Mouse (Mus musculus) MEL (cell line): ENCODE measurements at regions not wholly inside any gene's neighbourhood (a gene's known extent, or its start where the extent isn't known, plus 50 kb on each side); places are given as distances from the start of the nearest gene placed in this dataset.
A peak's percentile ranks its signal among the peaks of the same experiment; 100 is the strongest.

Source experiments
- DNase-seq: peaks from one replicate; pipeline ENCODE4 v3.0.0; 2011; ENCODE audit warnings: low read depth, low spot score
- H3K27ac ChIP-seq: 2 replicates; pipeline ENCODE4 v1.5.1; 2012; ENCODE audit warnings: low read depth, mild to moderate bottlenecking, control low read depth, low read length, moderate library complexity; ENCODE audit not compliant: control insufficient read depth
- H3K27me3 ChIP-seq, 2 experiments: fragments of 150-350 bp in 1 of 2; sonication (generic) in 1 of 2; 2 replicates each; pipeline ENCODE4 v1.6.1; 2012; ENCODE audit warnings: low read length in 2 of 2, mild to moderate bottlenecking in 2 of 2, improper control_type of control experiment in 1 of 2, moderate library complexity in 1 of 2; ENCODE audit not compliant: insufficient read depth in 2 of 2, control insufficient read depth in 1 of 2
- H3K36me3 ChIP-seq, 2 experiments: 2 replicates each; pipeline ENCODE4 v1.6.1; 2012 to 2014; ENCODE audit warnings: low read length in 2 of 2, improper control_type of control experiment in 1 of 2, inconsistent platforms in 1 of 2, mild to moderate bottlenecking in 1 of 2; ENCODE audit not compliant: insufficient read depth in 2 of 2, control insufficient read depth in 1 of 2
- H3K4me1 ChIP-seq, 2 experiments: fragments of 150-350 bp in 1 of 2; sonication (generic) in 1 of 2; 2 replicates each; pipeline ENCODE4 v1.6.1; 2012; ENCODE audit warnings: low read length in 2 of 2, improper control_type of control experiment in 1 of 2, mild to moderate bottlenecking in 1 of 2; ENCODE audit not compliant: insufficient read depth in 2 of 2, control insufficient read depth in 1 of 2
- H3K4me3 ChIP-seq, 2 experiments: fragments of 150-350 bp in 1 of 2; sonication (generic) in 1 of 2; 2 replicates each; pipeline ENCODE4 v1.5.1; 2012; ENCODE audit warnings: low read depth in 2 of 2, low read length in 2 of 2, mild to moderate bottlenecking in 2 of 2, moderate library complexity in 2 of 2, control low read depth in 1 of 2, improper control_type of control experiment in 1 of 2; ENCODE audit not compliant: control insufficient read depth in 1 of 2, insufficient read depth in 1 of 2
- H3K79me2 ChIP-seq: 2 replicates; pipeline ENCODE4 v1.6.1; 2012; ENCODE audit warnings: mild to moderate bottlenecking, low read length, moderate library complexity; ENCODE audit not compliant: control insufficient read depth, poor library complexity, insufficient read depth
- H3K9ac ChIP-seq: 2 replicates; pipeline ENCODE4 v1.6.1; 2012; ENCODE audit warnings: low read depth, mild to moderate bottlenecking, control low read depth, low read length, moderate library complexity; ENCODE audit not compliant: control insufficient read depth, poor library complexity, severe bottlenecking
- H3K9me3 ChIP-seq: fragments of 150-350 bp; sonication (generic); replicated peaks from 2 replicates; pipeline ENCODE4 v1.6.1; 2012; ENCODE audit warnings: mild to moderate bottlenecking, low read length, improper control_type of control experiment, moderate library complexity; ENCODE audit not compliant: insufficient read depth
- BHLHE40 ChIP-seq: IDR thresholded peaks from 2 replicates; pipeline ENCODE4 v1.6.1; 2012; ENCODE audit warnings: low read depth, mild to moderate bottlenecking, inconsistent platforms, low read length, improper control_type of control experiment, borderline replicate concordance
- ELF1 ChIP-seq: IDR thresholded peaks from 2 replicates; pipeline ENCODE4 v1.6.1; 2014; ENCODE audit warnings: low read depth, mild to moderate bottlenecking, inconsistent platforms, low read length, improper control_type of control experiment, moderate library complexity
- ETS1 ChIP-seq: IDR thresholded peaks from 2 replicates; pipeline ENCODE4 v1.6.1; 2012; ENCODE audit warnings: low read depth, mild to moderate bottlenecking, inconsistent platforms, low read length, improper control_type of control experiment, moderate library complexity
- HCFC1 ChIP-seq: IDR thresholded peaks from 2 replicates; pipeline ENCODE4 v1.6.1; 2012; ENCODE audit warnings: low read depth, mild to moderate bottlenecking, inconsistent platforms, low read length, improper control_type of control experiment, moderate library complexity
- MAX ChIP-seq: IDR thresholded peaks from 2 replicates; pipeline ENCODE4 v1.6.1; 2011; ENCODE audit warnings: low read length, improper control_type of control experiment
- MEF2A ChIP-seq: IDR thresholded peaks from 2 replicates; pipeline ENCODE4 v1.6.1; 2014; ENCODE audit warnings: low read depth, mild to moderate bottlenecking, inconsistent platforms, low read length, improper control_type of control experiment; ENCODE audit not compliant: poor library complexity, insufficient replicate concordance, severe bottlenecking; ENCODE audit errors: extremely low read depth
- MYC ChIP-seq: IDR thresholded peaks from 2 replicates; pipeline ENCODE4 v1.6.1; 2011; ENCODE audit warnings: low read depth, mild to moderate bottlenecking, low read length, improper control_type of control experiment, moderate library complexity
- POLR2A ChIP-seq, 2 experiments: IDR thresholded peaks; 2 replicates each; pipeline ENCODE4 v1.6.1; 2011 to 2012; ENCODE audit warnings: low read length in 2 of 2, mild to moderate bottlenecking in 2 of 2, control low read depth in 1 of 2, improper control_type of control experiment in 1 of 2, low read depth in 1 of 2, moderate library complexity in 1 of 2; ENCODE audit not compliant: control insufficient read depth in 1 of 2, insufficient read depth in 1 of 2, poor library complexity in 1 of 2
- SMC3 ChIP-seq: IDR thresholded peaks from 2 replicates; pipeline ENCODE4 v1.6.1; 2011; ENCODE audit warnings: low read depth, low read length, improper control_type of control experiment
- TAL1 ChIP-seq: IDR thresholded peaks from 2 replicates; pipeline ENCODE4 v1.6.1; 2012; ENCODE audit warnings: mild to moderate bottlenecking, inconsistent platforms, low read length, moderate library complexity, mixed read lengths
- ZKSCAN1 ChIP-seq: IDR thresholded peaks from 2 replicates; pipeline ENCODE4 v1.6.1; 2012; ENCODE audit warnings: low read depth, mild to moderate bottlenecking, inconsistent platforms, low read length, improper control_type of control experiment, moderate library complexity

GRCm38 (mm10) chr11:117579720-117580119, 74.4 kb upstream of the Tnrc6c start:
- no peak for TF ChIP-seq SMC3
- TF ChIP-seq ELF1: no peak
- TF ChIP-seq MYC: no peak
- TF ChIP-seq MAX: no peak
- no peak for TF ChIP-seq TAL1
- no peak for TF ChIP-seq POLR2A (IDR thresholded peaks at IDR 0.05; ENCODE audit: control insufficient read depth in 1 of 2, insufficient read depth in 1 of 2, low read depth in 1 of 2, low read length in 2 of 2, poor library complexity in 1 of 2)
- no peak for TF ChIP-seq MEF2A
- TF ChIP-seq ZKSCAN1: no peak
- no peak for TF ChIP-seq ETS1
- TF ChIP-seq BHLHE40: no peak
- Histone ChIP-seq H3K9ac (no peak overlapping the region), H3K36me3 (no peaks in the 10 kb centered on the region)

GRCm38 (mm10) chr11:117583478-117583877, 70.6 kb upstream of the Tnrc6c start:
- H3K4me1 ChIP-seq: no peaks in the 10 kb centered on the region
- H3K9ac ChIP-seq: no peak overlapping the region
- peak; percentile 65; the same call in 1 of the 2 replicates for TF ChIP-seq ZKSCAN1
- TF ChIP-seq MYC: no peak
- peaks cover 7 to 8% of the 10 kb centered on the region in 2 experiments for H3K27me3 ChIP-seq
- no peak overlapping the region for H3K4me3 ChIP-seq
- H3K9me3 ChIP-seq: no peaks in the 10 kb centered on the region
- no peak overlapping the region for H3K27ac ChIP-seq
- DNase-seq: no peak
- H3K79me2 ChIP-seq: no peaks in the 10 kb centered on the region
- no peaks in the 10 kb centered on the region for H3K36me3 ChIP-seq

More at GRCm38 (mm10) chr11:117579720-117580119, 74.4 kb upstream of the Tnrc6c start:
- Histone ChIP-seq H3K27me3 (peaks cover 0 to 3% of the 10 kb centered on the region in 2 experiments; a peak in 2 of 4 replicates), H3K4me3 (no peak overlapping the region), H3K27ac (no peak overlapping the region), H3K79me2 (no peaks in the 10 kb centered on the region), H3K9me3 (no peaks in the 10 kb centered on the region), H3K4me1 (no peaks in the 10 kb centered on the region)
- DNase-seq: no peak

- no peak for TF ChIP-seq MYC
- TF ChIP-seq BHLHE40: no peak
- no peak for TF ChIP-seq HCFC1
- H3K9ac ChIP-seq: no peak overlapping the region
- DNase-seq: no peak
- H3K4me3 ChIP-seq: no peak overlapping the region
- H3K27ac ChIP-seq: no peak overlapping the region
- peaks cover 7 to 10% of the 10 kb centered on the region in 2 experiments for H3K27me3 ChIP-seq
- H3K9me3 ChIP-seq: no peaks in the 10 kb centered on the region
- H3K36me3 ChIP-seq: no peaks in the 10 kb centered on the region
- no peaks in the 10 kb centered on the region for H3K4me1 ChIP-seq
- no peaks in the 10 kb centered on the region for H3K79me2 ChIP-seq
Measured at GRCm38 (mm10) chr11:117585556-117585955, 68.5 kb upstream of the Tnrc6c start.
